Mouse (Mus musculus): Measurements from ENCODE around the gene Birc7. TPM values are rescaled to one million over a fixed set of nuclear protein-coding genes. Genes with fewer than 3 reads are reported as not detected.

Birc7 gene
- polyA plus RNA-seq, 1 experiment from 2014 or later, result 0.14 TPM

Small RNA genes lying within 50 kb of the gene (microRNA-seq; reads per million reads assigned to microRNA genes)
- 3.5 reads per million, percentile 7 among the genes with 10 or more reads in this experiment for gene Mir124a-3

Other genes starting within 250 kb of the Birc7 start
- gene Dido1, start 219.0 kb upstream of the Birc7 start, polyA plus RNA-seq (2015; fragmentation: Nextera tagmentation; extraction: Ambion mirVana), result 33.4 and 35.7 TPM in 2 replicates
- 55.3 and 56.3 TPM in 2 replicates for gene Gid8, start 218.9 kb upstream of the Birc7 start, polyA plus RNA-seq (2015; fragmentation: Nextera tagmentation; extraction: Ambion mirVana)
- 0.18 and 0.58 TPM in 2 replicates for gene Slc17a9, start 203.8 kb upstream of the Birc7 start, polyA plus RNA-seq (2015; fragmentation: Nextera tagmentation; extraction: Ambion mirVana)
- gene Bhlhe23, start 152.1 kb upstream of the Birc7 start, polyA plus RNA-seq (2015; fragmentation: Nextera tagmentation; extraction: Ambion mirVana), result 0.40 and 1.2 TPM in 2 replicates
- 25.3 and 33.1 TPM in 2 replicates for gene Ythdf1, start 8.1 kb upstream of the Birc7 start, polyA plus RNA-seq (2015; fragmentation: Nextera tagmentation; extraction: Ambion mirVana)
- 53.3 and 53.8 TPM in 2 replicates for gene Nkain4, start 25.7 kb downstream of the Birc7 start, polyA plus RNA-seq (2015; fragmentation: Nextera tagmentation; extraction: Ambion mirVana)
- 83.0 and 91.1 TPM in 2 replicates for gene Arfgap1, start 38.2 kb downstream of the Birc7 start, polyA plus RNA-seq (2015; fragmentation: Nextera tagmentation; extraction: Ambion mirVana)
- 0.21 and 0.28 TPM in 2 replicates for gene Col20a1, start 57.5 kb downstream of the Birc7 start, polyA plus RNA-seq (2015; fragmentation: Nextera tagmentation; extraction: Ambion mirVana)
- gene Chrna4, start 114.5 kb downstream of the Birc7 start, polyA plus RNA-seq (2015; fragmentation: Nextera tagmentation; extraction: Ambion mirVana), result 13.0 and 13.4 TPM in 2 replicates
- gene Kcnq2, start 206.3 kb downstream of the Birc7 start, polyA plus RNA-seq (2015; fragmentation: Nextera tagmentation; extraction: Ambion mirVana), result 28.1 and 31.8 TPM in 2 replicates
- gene Eef1a2, start 228.0 kb downstream of the Birc7 start, polyA plus RNA-seq (2015; fragmentation: Nextera tagmentation; extraction: Ambion mirVana), result 1.7 and 1.9 TPM in 2 replicates